Mouse (Mus musculus) kidney, adult 2 months (tissue): ENCODE measurements around the gene Actr3. TPM values are rescaled to one million over a fixed set of nuclear protein-coding genes. Genes with fewer than 3 reads are reported as not detected.

ENCODE experiments used
- DNase-seq: peaks from one replicate; pipeline ENCODE4 v3.0.0; 2021
- H3K27ac ChIP-seq: fragments of 200-500 bp; 2 replicates; pipeline ENCODE4 v1.5.1; 2012; ENCODE audit warnings: low read depth, low read length, control low read depth, inconsistent platforms; ENCODE audit not compliant: insufficient read depth
- H3K27me3 ChIP-seq: fragments of 200-500 bp; replicated peaks from 2 replicates; pipeline ENCODE4 v1.6.1; 2012; ENCODE audit warnings: mild to moderate bottlenecking, moderate library complexity, low read length, inconsistent platforms; ENCODE audit not compliant: control insufficient read depth, insufficient read depth
- H3K36me3 ChIP-seq: fragments of 200-500 bp; 2 replicates; pipeline ENCODE4 v1.6.1; 2012; ENCODE audit warnings: mild to moderate bottlenecking, moderate library complexity, low read length, inconsistent platforms; ENCODE audit not compliant: control insufficient read depth, insufficient read depth
- H3K4me1 ChIP-seq: fragments of 200-500 bp; 2 replicates; pipeline ENCODE4 v1.6.1; 2011; ENCODE audit warnings: low read length; ENCODE audit not compliant: control insufficient read depth, insufficient read depth
- H3K4me3 ChIP-seq: fragments of 200-500 bp; 2 replicates; pipeline ENCODE4 v1.5.1; 2011; ENCODE audit warnings: mild to moderate bottlenecking, low read depth, low read length, control low read depth; ENCODE audit not compliant: insufficient read depth
- CTCF ChIP-seq: fragments of 200-500 bp; conservative IDR thresholded peaks from 2 replicates; pipeline ENCODE4 v1.5.1; 2011; ENCODE audit warnings: low read depth, mild to moderate bottlenecking, control low read depth, low read length, moderate library complexity, mixed read lengths; ENCODE audit not compliant: insufficient read depth, insufficient read length
- POLR2A ChIP-seq: fragments of 200-500 bp; IDR thresholded peaks from one replicate; pipeline ENCODE4 v1.6.1; 2011; ENCODE audit warnings: low read depth, low read length, control low read depth
- WGBS: fragments of 180-500 bp; shearing (Covaris S2); methylation state at CpG from one replicate; pipeline ENCODE4 v1.1.7; 2018; 5-methylcytosine and 5-hydroxymethylcytosine counted together
- polyA plus RNA-seq: library from polyadenylated mRNA; depleted of rRNA; stranded (reverse); fragments of >200 nt; gene quantifications from 2 replicates; pipeline ENCODE4 v1.2.3, GENCODE M21; 2012

The Actr3 gene
- polyA plus RNA-seq, 1 experiment: 55.6 TPM

- no peak for DNase-seq
- Histone ChIP-seq H3K4me1 (peaks cover 3% of the 10 kb centered on the region; the same call in 1 of the 2 replicates), H3K4me3 (no peak overlapping the region), H3K27me3 (no peaks in the 10 kb centered on the region), H3K36me3 (no peaks in the 10 kb centered on the region), H3K27ac (no peak overlapping the region)
- TF ChIP-seq CTCF: no peak
- WGBS: 88% methylated on average over 2 of the region's 2 CpGs
These were observed 3.3 kb upstream of the Actr3 start for GRCm38 (mm10) chr1:125438826-125439225.

GRCm38 (mm10) chr1:125437927-125438326, 2.4 kb upstream of the Actr3 start:
- H3K27me3 ChIP-seq: no peaks in the 10 kb centered on the region
- no peak for DNase-seq
- TF ChIP-seq POLR2A: no peak
- TF ChIP-seq CTCF: no peak
- H3K27ac ChIP-seq: no peak overlapping the region
- H3K4me1 ChIP-seq: peaks cover 4% of the 10 kb centered on the region
- no peaks in the 10 kb centered on the region for H3K36me3 ChIP-seq
- no peak overlapping the region for H3K4me3 ChIP-seq
- WGBS: 31% methylated on average over 3 of the region's 3 CpGs

GRCm38 (mm10) chr1:125437161-125437560, 1.6 kb upstream of the Actr3 start:
- H3K4me3 ChIP-seq: no peak overlapping the region

GRCm38 (mm10) chr1:125435018-125435368, 534 bp downstream of the Actr3 start:
- Histone ChIP-seq H3K36me3 (no peaks in the 10 kb centered on the region), H3K27ac (peak overlapping the region; percentile 98), H3K27me3 (no peaks in the 10 kb centered on the region), H3K4me1 (peaks cover 13% of the 10 kb centered on the region), H3K4me3 (peak overlapping the region; percentile 96)
- no peak for DNase-seq
- no peak for TF ChIP-seq POLR2A
- TF ChIP-seq CTCF: no peak
- under 1% methylated on average over 23 of the region's 23 CpGs for WGBS

More at GRCm38 (mm10) chr1:125437161-125437560, 1.6 kb upstream of the Actr3 start:
- TF ChIP-seq CTCF (no peak), POLR2A (no peak)
- no peaks in the 10 kb centered on the region for H3K27me3 ChIP-seq
- DNase-seq: no peak
- 84% methylated on average over 2 of the region's 2 CpGs for WGBS
- H3K27ac ChIP-seq: no peak overlapping the region
- H3K4me1 ChIP-seq: peaks cover 5% of the 10 kb centered on the region
- H3K36me3 ChIP-seq: no peaks in the 10 kb centered on the region

- WGBS: under 1% methylated on average over 25 of the region's 25 CpGs
- peaks cover 14% of the 10 kb centered on the region for H3K4me1 ChIP-seq
- H3K27me3 ChIP-seq: no peaks in the 10 kb centered on the region
- TF ChIP-seq POLR2A (no peak), CTCF (no peak)
- H3K27ac ChIP-seq: peak overlapping the region; percentile 98
- peak; percentile 72 for DNase-seq
- H3K4me3 ChIP-seq: peak overlapping the region; percentile 96
- no peaks in the 10 kb centered on the region for H3K36me3 ChIP-seq
These were observed 984 bp downstream of the Actr3 start for GRCm38 (mm10) chr1:125434485-125435001.

GRCm38 (mm10) chr1:125431286-125431685, 4.2 kb downstream of the Actr3 start:
- no peak for DNase-seq
- H3K27ac ChIP-seq: no peak overlapping the region
- 56% methylated on average over 4 of the region's 4 CpGs for WGBS
- no peak overlapping the region for H3K4me3 ChIP-seq
- H3K36me3 ChIP-seq: no peaks in the 10 kb centered on the region
- H3K4me1 ChIP-seq: peaks cover 17% of the 10 kb centered on the region
- no peak for TF ChIP-seq POLR2A
- no peak for TF ChIP-seq CTCF
- no peaks in the 10 kb centered on the region for H3K27me3 ChIP-seq

GRCm38 (mm10) chr1:125430737-125431136, 4.8 kb downstream of the Actr3 start:
- 43% methylated on average over 7 of the region's 7 CpGs for WGBS
- H3K36me3 ChIP-seq: no peaks in the 10 kb centered on the region
- H3K27me3 ChIP-seq: no peaks in the 10 kb centered on the region
- peak overlapping the region; percentile 48; the same call in 1 of the 2 replicates for H3K27ac ChIP-seq
- H3K4me1 ChIP-seq: peaks cover 15% of the 10 kb centered on the region
- no peak for DNase-seq
- TF ChIP-seq POLR2A: no peak
- TF ChIP-seq CTCF: no peak
- no peak overlapping the region for H3K4me3 ChIP-seq
